Mouse (Mus musculus): ENCODE measurements at regions not wholly inside any gene's neighbourhood (a gene's known extent, or its start where the extent isn't known, plus 50 kb on each side); places are given as distances from the start of the nearest gene placed in this dataset.

DNA sequence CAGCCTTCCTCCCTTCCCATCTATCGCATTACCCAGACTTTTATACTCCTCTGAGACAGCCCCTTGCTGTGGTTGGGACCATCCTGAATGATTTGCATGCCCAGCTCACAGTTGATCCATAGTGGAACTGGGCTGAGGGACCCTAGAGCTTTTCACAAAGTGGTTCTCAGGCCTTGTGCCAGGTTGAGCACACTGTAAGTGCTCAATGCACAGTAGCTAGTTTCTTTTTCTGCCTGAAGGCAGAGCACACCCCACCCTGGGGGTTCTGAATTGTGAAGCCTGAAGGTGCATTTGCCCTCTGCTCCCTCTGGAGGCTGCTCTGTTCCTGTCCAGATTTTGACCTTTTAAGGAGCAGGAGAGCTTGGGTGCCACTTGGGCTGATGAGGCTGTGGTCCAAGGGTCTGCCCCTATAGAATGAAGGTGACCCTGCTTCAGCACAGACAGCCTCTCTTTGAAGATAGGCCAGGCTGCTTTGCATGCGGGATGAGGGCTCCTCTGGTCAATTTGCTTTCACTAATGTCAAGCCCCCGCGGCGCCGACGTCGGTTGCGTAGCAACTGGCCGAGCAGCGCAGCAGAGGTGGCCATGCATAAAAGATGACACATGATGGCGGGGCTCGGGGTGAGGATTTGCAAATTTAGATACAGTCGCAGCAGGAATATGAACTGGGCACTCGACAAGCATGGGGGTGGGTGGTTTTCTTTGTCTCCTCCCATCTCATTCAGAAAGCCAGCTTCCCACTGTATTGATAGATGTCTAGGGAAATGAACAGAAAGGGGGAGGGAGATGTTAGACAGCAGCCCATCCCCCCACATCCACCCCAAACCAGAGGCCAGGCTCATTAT lies 174.5 kb downstream of the Dmrta2 start:
- H3K9me3 ChIP-seq, result no peaks in the 10 kb centered on the region
- no peaks in the 10 kb centered on the region for H3K36me3 ChIP-seq (replicated peaks; ENCODE audit: low read length)
- TF ChIP-seq GATA1 (IDR thresholded peaks at IDR 0.05; ENCODE audit: borderline replicate concordance, low read length) (no peak), FLI1 (IDR thresholded peaks at IDR 0.05; ENCODE audit: low read length) (no peak)
- no peaks in the 10 kb centered on the region for H3K4me1 ChIP-seq
- H3K4me3 ChIP-seq (replicated peaks), result no peak overlapping the region
- peaks cover 2% of the 10 kb centered on the region for H3K27me3 ChIP-seq (replicated peaks)
